Comparison of ENCODE assay signal across 18 mouse cellular contexts in genomic region chr5:119402651-119403050, GRCm38 (mm10).
DNase-seq lines count a peak whose midpoint lies in the region; ATAC-seq and TF ChIP-seq lines count a peak whose summit lies in the region.
"Had no signal": no experiment of that assay in that cellular context is flagged by ENCODE, and none has a peak within 500 bp of the region (broad histone marks: within the 10 kb centered on the region; RNA-seq: fewer than 3 reads in every experiment).

No protein-coding gene starts in this region.

- H3K79me2 ChIP-seq in myocyte (ENCODE audit: control insufficient read depth, insufficient read depth) = no peaks in the 10 kb centered on the region

- no peak overlapping the region for H3K4me2 ChIP-seq in forebrain, postnatal 0 days (ENCODE audit: low read depth)
- H3K4me2 ChIP-seq in kidney, embryonic 16.5 days (replicated peaks; ENCODE audit: low read depth, low read length) = no peak overlapping the region
- peak overlapping the region; percentile 34 for H3K4me2 ChIP-seq in myocyte (ENCODE audit: low read depth)
- H3K4me2 ChIP-seq: embryonic facial prominence, embryonic 15.5 days; hindbrain, embryonic 13.5 days; lung, embryonic 14.5 days; midbrain, embryonic 12.5 days had no signal

- DNase-seq in forebrain, postnatal 0 days = peak; percentile 6
- no peak for DNase-seq in forebrain, embryonic 10.5 days (ENCODE audit: extremely low spot score, low spot score)
- DNase-seq in kidney, adult 2 months = no peak
- peak; percentile 70 for DNase-seq in lung, postnatal 10 days
- DNase-seq in lung, adult 2 months = no peak
- no peak for DNase-seq in adipocyte (ENCODE audit: low spot score)
- DNase-seq: adrenal gland, postnatal 25 days; cerebellum, adult 9-10 months; kidney, postnatal 10 days; liver; lung, embryonic 14.5 days had no signal

- no peaks in the 10 kb centered on the region for H3K36me3 ChIP-seq in forebrain, postnatal 0 days (ENCODE audit: insufficient read depth)
- H3K36me3 ChIP-seq in forebrain, embryonic 10.5 days (replicated peaks) = no peaks in the 10 kb centered on the region
- no peaks in the 10 kb centered on the region for H3K36me3 ChIP-seq in kidney, embryonic 16.5 days (ENCODE audit: insufficient read depth, low read length)
- no peaks in the 10 kb centered on the region for H3K36me3 ChIP-seq in kidney, adult 2 months (ENCODE audit: control insufficient read depth, insufficient read depth, low read length)
- H3K36me3 ChIP-seq in myocyte (ENCODE audit: control insufficient read depth, insufficient read depth) = no peaks in the 10 kb centered on the region
- H3K36me3 ChIP-seq: embryonic facial prominence, embryonic 15.5 days; hindbrain, embryonic 13.5 days; midbrain, embryonic 12.5 days had no signal

- no peak overlapping the region for H3K27ac ChIP-seq in forebrain, postnatal 0 days (ENCODE audit: low read depth, low read length)
- no peak overlapping the region for H3K27ac ChIP-seq in forebrain, embryonic 10.5 days
- H3K27ac ChIP-seq in kidney, embryonic 16.5 days (ENCODE audit: low read length) = no peak overlapping the region
- H3K27ac ChIP-seq in kidney, adult 2 months (ENCODE audit: insufficient read depth, low read depth, low read length) = no peak overlapping the region
- H3K27ac ChIP-seq: embryonic facial prominence, embryonic 15.5 days; hindbrain, embryonic 13.5 days; layer of hippocampus, adult 2 months; midbrain, embryonic 12.5 days had no signal

- no peak for ATAC-seq in forebrain, postnatal 0 days
- no peak for ATAC-seq in kidney, embryonic 16.5 days (ENCODE audit: low FRiP score, low TSS enrichment)
- ATAC-seq: intestine, postnatal 0 days had no signal

- H3K9me3 ChIP-seq in forebrain, postnatal 0 days (ENCODE audit: low read length) = no peaks in the 10 kb centered on the region
- H3K9me3 ChIP-seq in forebrain, embryonic 10.5 days = no peaks in the 10 kb centered on the region
- 0 out of 2 replicates have a peak, but pooled peaks cover 4% of the 10 kb centered on the region for H3K9me3 ChIP-seq in kidney, embryonic 16.5 days (ENCODE audit: low read length)
- H3K9me3 ChIP-seq: embryonic facial prominence, embryonic 15.5 days; midbrain, embryonic 12.5 days had no signal

- WGBS in forebrain, postnatal 0 days = 72% methylated on average over 17 of the region's 17 CpGs
- 91% methylated on average over 17 of the region's 17 CpGs for WGBS in forebrain, embryonic 10.5 days
- 51% methylated on average over 17 of the region's 17 CpGs for WGBS in kidney, embryonic 16.5 days
- 40% methylated on average over 17 of the region's 17 CpGs for WGBS in kidney, adult 2 months
- 73% methylated on average over 17 of the region's 17 CpGs for WGBS in lung, adult 2 months

- H3K27me3 ChIP-seq in forebrain, postnatal 0 days (ENCODE audit: insufficient read depth, low read length) = no peaks in the 10 kb centered on the region
- peaks cover 12% of the 10 kb centered on the region; the same call in 1 of the 2 replicates for H3K27me3 ChIP-seq in forebrain, embryonic 10.5 days (ENCODE audit: poor library complexity, severe bottlenecking)
- no peaks in the 10 kb centered on the region for H3K27me3 ChIP-seq in kidney, embryonic 16.5 days (ENCODE audit: insufficient read depth, low read length)
- no peaks in the 10 kb centered on the region for H3K27me3 ChIP-seq in kidney, adult 2 months (replicated peaks; ENCODE audit: control insufficient read depth, insufficient read depth, low read length)
- H3K27me3 ChIP-seq in myocyte (ENCODE audit: control insufficient read depth, insufficient read depth, insufficient read length) = no peaks in the 10 kb centered on the region
- H3K27me3 ChIP-seq: embryonic facial prominence, embryonic 15.5 days; hindbrain, embryonic 13.5 days had no signal

- H3K9ac ChIP-seq in forebrain, postnatal 0 days = no peak overlapping the region
- H3K9ac ChIP-seq in kidney, embryonic 16.5 days (replicated peaks; ENCODE audit: low read length) = 0 out of 2 replicates have a peak overlapping the region, but pooled peaks have one; percentile 4
- H3K9ac ChIP-seq: embryonic facial prominence, embryonic 15.5 days; hindbrain, embryonic 13.5 days; lung, embryonic 14.5 days; midbrain, embryonic 12.5 days had no signal

- TF ChIP-seq CTCF in forebrain, postnatal 0 days (IDR thresholded peaks at IDR 0.05; ENCODE audit: low read depth) = no peak
- no peak for TF ChIP-seq CTCF in kidney, adult 2 months (conservative IDR thresholded peaks at IDR 0.05; ENCODE audit: insufficient read depth, insufficient read length, low read depth, low read length)
- TF ChIP-seq CTCF in lung, adult 2 months (IDR thresholded peaks at IDR 0.05; ENCODE audit: insufficient read depth, low read length) = no peak

- TF ChIP-seq POLR2A in kidney, adult 2 months (IDR thresholded peaks at IDR 0.05; ENCODE audit: low read depth, low read length) = no peak
- no peak for TF ChIP-seq POLR2A in lung, adult 2 months (IDR thresholded peaks at IDR 0.05; ENCODE audit: borderline replicate concordance, extremely low read depth, low read depth, low read length)
- TF ChIP-seq POLR2A in myocyte (IDR thresholded peaks at IDR 0.05; ENCODE audit: insufficient read length, low read depth) = no peak

- H3K4me1 ChIP-seq in forebrain, postnatal 0 days (ENCODE audit: insufficient read depth) = no peaks in the 10 kb centered on the region
- peaks cover 17% of the 10 kb centered on the region for H3K4me1 ChIP-seq in forebrain, embryonic 10.5 days
- peaks cover 15% of the 10 kb centered on the region for H3K4me1 ChIP-seq in kidney, embryonic 16.5 days (ENCODE audit: insufficient read depth, low read length)
- H3K4me1 ChIP-seq in kidney, adult 2 months (ENCODE audit: control insufficient read depth, insufficient read depth, low read length) = no peaks in the 10 kb centered on the region
- no peaks in the 10 kb centered on the region; the same call in 1 of the 2 replicates for H3K4me1 ChIP-seq in lung, adult 2 months (ENCODE audit: control insufficient read depth, insufficient read depth, low read length)

- H3K4me3 ChIP-seq in forebrain, postnatal 0 days (ENCODE audit: low read depth, low read length) = no peak overlapping the region
- no peak overlapping the region for H3K4me3 ChIP-seq in forebrain, embryonic 10.5 days
- H3K4me3 ChIP-seq in kidney, embryonic 16.5 days (ENCODE audit: low read length) = no peak overlapping the region
- no peak overlapping the region for H3K4me3 ChIP-seq in kidney, adult 2 months (ENCODE audit: insufficient read depth, low read depth, low read length)
- H3K4me3 ChIP-seq in lung, adult 2 months (replicated peaks; ENCODE audit: extremely low read depth, low read depth, low read length) = no peak overlapping the region
- no peak overlapping the region for H3K4me3 ChIP-seq in myocyte
- H3K4me3 ChIP-seq: embryonic facial prominence, embryonic 15.5 days; hindbrain, embryonic 13.5 days; layer of hippocampus, adult 2 months; midbrain, embryonic 12.5 days had no signal

- H3ac ChIP-seq in myocyte (ENCODE audit: control insufficient read depth, insufficient read length) = no peak overlapping the region

TF ChIP-seq in myocyte, 11 proteins besides CTCF, POLR2A, EP300 and RAD21:
- TF ChIP-seq MYOD1 (IDR thresholded peaks at IDR 0.05; ENCODE audit: control insufficient read depth in 1 of 3, insufficient read length in 2 of 3, low read depth in 2 of 3) (peak in 1 of 3 experiments; percentile 10), TCF12 (IDR thresholded peaks at IDR 0.05; ENCODE audit: insufficient read depth, poor library complexity, severe bottlenecking) (no peak)

Comparison
In these comparisons a context has a peak if more than half of its experiments do, and no peak if none do; other contexts are left out.
1. DNase-seq: peak in forebrain, postnatal 0 days (single experiment) and lung, postnatal 10 days (single experiment); none in forebrain, embryonic 10.5 days (single experiment), kidney, adult 2 months (single experiment), lung, adult 2 months (single experiment) and adipocyte (single experiment).